Mouse (Mus musculus) ES-E14 (cell line): ENCODE data around the gene Ptgds.

Source experiments
- CHD2 ChIP-seq: IDR thresholded peaks from 2 replicates; pipeline ENCODE4 v1.6.1; 2014; ENCODE audit warnings: mild to moderate bottlenecking, low read depth, low read length, inconsistent platforms
- HCFC1 ChIP-seq: IDR thresholded peaks from 2 replicates; pipeline ENCODE4 v1.6.1; 2012; ENCODE audit warnings: low read length, inconsistent platforms, borderline replicate concordance; ENCODE audit not compliant: insufficient read depth

DNA sequence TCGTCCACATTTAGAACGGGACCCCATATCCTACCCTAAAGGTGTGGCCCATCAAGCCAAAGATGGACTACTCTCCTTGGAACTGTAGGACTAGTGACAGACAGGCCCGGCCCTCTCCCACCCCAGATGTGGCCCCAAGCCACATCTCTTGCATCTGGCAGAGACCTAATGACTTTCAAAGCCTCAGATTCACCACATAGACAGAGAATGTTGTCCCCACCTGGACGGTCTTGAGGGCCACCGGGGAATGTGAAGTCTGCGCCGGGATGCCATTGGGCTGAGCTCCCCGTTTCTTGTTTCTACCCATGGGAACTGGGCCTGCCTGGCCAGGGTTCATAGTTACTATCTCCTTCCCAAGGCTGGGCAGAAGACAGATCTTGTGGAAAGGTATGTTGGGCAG is 7.7 kb upstream of the Ptgds start:
- no peak for TF ChIP-seq HCFC1
- no peak for TF ChIP-seq CHD2
